Mouse (Mus musculus): ENCODE results near the gene Ptprz1.
"Not testable (repeated sequence)": the region's sequence is repeated elsewhere in the genome, so short reads cannot be mapped to it uniquely, and the experiment has no call there.

Gene Ptprz1

DNA sequence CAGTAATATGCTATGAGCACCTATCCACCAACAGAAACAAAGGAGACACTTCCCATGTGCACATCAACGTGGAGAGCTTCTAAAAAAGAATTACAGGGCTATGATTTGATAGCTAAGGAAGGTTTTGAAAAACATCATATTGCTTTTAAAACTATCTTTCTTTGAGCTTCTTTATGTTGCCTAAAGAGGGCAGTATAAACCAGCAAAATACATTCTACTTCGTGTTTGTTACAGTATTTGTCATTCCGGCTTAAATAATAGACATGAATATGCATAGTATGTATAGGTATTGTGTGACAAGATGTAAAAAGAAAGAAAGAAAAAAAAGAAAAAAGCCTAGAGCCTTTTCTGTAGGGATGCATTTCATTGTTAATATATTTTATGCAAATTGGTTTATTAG lies 127.8 kb downstream of the Ptprz1 start:
- no peak for DNase-seq (ENCODE audit: extremely low read depth, low read depth, low spot score)

DNA sequence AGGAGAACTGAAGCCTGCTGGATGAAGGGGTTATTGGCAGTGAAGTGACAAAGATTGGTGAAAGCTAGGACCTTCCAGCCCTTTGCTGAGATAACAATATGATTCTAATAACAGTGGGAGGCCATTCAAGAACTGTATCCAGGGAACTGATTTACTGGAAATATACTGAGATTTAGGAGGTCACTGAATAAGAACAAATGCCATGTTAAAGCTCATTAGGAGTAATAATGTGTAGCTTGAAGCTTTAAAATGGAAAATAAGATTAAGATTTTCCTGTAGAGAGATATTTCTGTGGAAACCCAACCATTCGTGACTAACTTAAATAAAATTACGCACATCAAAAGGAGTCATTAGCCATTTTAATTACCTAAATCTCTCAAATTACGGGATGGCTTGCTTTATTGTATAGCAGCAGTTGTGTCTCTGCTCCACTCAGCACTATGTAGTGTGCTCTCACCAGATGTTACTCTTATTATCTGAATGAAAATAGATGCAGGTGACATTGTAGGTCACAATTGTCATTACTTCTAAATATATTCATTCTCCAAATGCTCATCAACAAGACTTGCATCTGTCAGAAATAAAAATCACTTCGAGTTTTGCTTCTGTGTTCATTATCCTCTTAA lies 139.8 kb downstream of the Ptprz1 start:
- DNase-seq (ENCODE audit: extremely low read depth, low read depth, low spot score): no peak

DNA sequence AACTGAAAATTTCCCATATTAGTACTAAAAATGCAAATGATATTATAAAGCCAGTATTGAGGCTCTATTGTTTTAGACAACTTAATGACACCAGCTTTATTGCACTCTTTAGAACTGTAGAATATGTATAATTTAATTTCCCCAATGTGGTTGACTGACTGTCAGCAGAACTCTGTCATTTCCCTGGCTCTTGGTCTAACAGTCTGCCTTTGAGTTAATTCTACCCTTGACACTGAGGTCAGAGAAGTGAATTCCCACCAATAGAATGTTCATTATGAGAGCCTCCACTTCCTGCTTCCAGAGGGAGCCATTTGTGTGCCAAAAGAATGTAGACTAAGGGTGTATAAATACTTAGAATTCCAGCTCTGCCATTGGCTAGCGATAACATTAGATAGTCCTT lies 152.9 kb downstream of the Ptprz1 start:
- DNase-seq (ENCODE audit: extremely low read depth, low read depth, low spot score): no peak

DNA sequence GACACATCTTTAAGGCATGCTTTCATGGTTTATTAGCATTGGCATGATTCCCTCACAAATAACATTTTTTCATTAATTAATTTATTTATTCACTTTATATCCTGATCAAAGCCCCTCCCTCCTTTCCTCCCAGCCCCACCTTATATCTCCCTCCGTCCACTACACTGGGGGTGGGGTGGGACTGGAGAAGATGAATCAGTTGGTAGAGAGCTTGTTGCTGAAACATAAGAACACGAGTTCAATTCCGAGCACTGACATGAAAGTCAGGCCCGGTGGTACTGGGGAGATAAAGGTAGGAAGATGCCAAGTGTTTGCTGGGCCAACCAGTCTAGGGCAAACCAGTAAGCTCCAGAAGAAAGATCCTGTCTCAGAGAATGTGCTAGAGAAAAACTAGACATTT lies 173.5 kb downstream of the Ptprz1 start:
- no peak for DNase-seq (ENCODE audit: extremely low read depth, low read depth, low spot score)

DNA sequence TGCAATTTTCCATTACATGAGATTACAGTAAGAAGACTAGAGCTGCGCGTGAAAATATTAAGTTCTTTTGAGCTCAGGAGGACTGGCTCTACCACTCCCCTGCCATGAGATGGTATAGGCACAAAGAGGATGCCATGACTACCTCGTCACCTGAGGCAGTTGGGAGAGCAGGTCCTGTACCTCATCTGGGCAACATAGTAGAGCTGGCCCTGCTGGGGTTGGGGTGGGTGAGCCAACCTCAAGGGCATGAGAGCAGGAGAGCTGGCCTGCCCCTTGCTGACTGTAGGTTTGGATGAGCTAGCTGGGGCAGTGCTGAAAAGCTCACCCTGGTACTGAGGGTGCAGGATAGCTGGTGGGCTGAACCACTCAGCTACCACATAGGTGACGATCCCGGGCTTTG lies 180.4 kb downstream of the Ptprz1 start:
- DNase-seq (ENCODE audit: extremely low read depth, low read depth, low spot score): no peak

DNA sequence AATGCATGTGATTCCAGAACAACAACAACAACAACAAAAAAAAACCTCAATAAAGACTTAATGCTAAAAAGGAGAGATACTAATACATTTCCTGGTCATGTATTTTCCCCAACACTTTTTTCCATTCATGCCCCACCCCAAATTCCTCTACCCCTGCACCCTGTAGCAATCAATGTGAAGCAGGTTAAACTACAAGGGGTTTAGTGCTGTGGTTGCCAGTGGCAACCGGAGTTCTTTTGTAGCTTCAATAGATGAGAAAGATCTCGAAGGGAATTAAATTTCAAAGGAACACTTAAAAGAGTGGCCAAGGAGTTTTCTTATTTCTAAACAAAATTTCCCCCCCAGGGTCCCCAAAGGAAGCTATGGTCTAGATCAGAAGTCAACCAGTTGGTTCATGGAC lies 200.8 kb downstream of the Ptprz1 start:
- no peak for DNase-seq (ENCODE audit: extremely low read depth, low read depth, low spot score)

DNA sequence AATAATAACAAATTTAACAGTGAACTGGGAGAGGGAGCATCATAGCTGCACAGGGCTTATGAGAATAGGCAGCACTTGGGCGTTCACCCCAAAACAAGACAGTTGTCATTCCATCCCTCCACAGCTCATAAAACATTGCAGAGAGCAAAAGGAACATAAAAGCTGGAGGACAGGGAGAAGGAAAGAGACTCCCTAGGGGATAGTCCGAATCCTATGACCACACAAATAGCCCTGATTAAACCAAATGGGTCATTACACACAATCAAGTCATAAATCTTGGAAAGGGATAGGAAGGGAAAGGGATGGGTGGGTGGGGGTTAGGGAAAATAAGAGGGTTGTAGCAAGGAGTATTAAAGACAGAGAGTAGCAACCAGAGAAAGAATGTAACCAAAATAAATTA lies 203.0 kb downstream of the Ptprz1 start:
- no peak for DNase-seq (ENCODE audit: extremely low read depth, low read depth, low spot score)

DNA sequence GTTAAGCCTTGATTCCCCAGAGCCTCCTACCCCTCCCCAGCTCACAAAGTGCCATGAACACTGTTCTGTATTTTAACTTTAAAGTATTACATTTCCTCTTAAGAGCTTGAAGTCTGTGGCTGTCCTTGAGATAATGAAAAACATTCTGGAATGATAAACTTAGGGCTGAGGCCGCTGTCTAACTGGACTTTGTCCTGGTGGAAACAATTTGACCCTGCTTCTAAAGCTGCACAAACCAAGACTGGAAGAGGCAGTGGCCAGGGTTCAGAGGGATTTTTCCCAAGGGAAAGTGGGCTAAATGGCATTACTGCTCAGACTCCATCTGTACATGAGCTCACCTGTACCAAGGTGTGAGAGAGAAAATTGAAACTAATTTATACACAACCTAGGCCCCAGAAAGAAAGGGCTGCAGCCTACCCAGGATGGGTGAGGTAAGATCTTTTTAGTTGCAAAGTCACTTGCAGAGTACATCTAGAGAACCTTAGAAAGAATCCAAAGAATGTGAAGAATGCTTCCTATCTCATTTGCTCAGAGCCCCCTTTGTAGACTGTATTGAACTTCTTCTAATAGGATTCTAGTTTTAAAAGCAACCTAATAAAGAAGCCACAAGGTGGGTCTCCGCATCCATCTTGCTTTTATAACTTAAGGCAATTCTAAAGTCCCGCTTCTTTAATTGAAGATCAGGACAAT lies 204.8 kb downstream of the Ptprz1 start:
- DNase-seq (ENCODE audit: extremely low read depth, low read depth, low spot score): no peak

DNA sequence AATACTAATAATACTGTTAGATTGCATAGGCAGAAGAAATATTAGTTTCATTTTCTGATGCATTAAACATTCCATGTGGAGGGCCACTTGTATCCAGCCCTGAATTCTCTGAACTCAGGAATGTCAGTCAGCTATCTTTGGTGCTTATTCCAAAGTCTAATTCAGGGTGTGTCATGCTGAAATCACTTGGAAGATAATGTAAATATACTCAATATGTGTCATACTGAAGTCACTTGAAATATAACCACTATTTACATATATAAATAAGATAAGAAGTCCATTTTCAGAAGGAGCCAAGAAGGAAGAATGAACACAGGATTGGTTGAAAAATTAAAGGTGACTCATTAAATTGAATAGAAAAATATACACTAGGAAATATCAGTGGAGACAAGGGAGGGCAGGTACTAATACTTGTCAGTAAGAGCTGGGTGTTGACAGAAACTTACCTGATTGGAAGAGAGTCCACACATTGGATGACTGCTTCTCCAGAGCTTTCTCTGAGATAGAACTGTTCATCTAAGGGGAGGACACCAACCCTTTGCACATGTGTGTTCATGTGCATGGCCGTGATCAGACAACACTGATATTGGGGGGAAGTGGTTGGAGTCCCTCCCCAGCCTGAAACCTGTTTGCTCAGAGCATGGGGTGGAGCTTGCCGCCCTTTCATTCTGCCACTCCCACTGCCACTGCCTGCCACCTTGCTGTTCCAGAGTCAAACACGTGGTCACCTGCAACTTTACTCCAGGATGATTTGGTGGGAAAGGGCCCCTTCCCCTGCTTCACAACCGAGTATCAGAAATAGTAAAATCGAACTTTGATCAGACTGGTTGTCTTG lies 209.5 kb downstream of the Ptprz1 start:
- DNase-seq (ENCODE audit: extremely low read depth, low read depth, low spot score): no peak

DNA sequence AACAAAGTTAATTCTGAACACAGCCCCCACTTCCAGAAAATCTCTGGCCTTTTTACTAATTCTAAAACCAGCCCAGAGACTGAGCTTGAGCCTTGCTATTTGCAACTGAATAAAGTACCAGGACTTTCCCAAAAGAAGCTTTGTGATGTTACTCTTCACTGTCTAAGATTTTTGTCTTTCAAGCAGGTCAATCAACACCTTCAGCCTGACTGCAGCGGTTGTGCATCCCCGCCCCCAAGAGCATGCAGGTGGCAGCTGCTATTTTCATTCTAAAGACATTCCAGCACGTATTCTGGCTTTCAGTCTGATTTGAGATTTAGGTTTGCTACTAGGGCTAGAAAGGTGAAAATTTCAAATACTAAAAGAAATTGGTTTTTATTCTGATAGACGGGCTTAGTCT lies 214.0 kb downstream of the Ptprz1 start:
- DNase-seq (ENCODE audit: extremely low read depth, low read depth, low spot score): not testable (repeated sequence)

DNA sequence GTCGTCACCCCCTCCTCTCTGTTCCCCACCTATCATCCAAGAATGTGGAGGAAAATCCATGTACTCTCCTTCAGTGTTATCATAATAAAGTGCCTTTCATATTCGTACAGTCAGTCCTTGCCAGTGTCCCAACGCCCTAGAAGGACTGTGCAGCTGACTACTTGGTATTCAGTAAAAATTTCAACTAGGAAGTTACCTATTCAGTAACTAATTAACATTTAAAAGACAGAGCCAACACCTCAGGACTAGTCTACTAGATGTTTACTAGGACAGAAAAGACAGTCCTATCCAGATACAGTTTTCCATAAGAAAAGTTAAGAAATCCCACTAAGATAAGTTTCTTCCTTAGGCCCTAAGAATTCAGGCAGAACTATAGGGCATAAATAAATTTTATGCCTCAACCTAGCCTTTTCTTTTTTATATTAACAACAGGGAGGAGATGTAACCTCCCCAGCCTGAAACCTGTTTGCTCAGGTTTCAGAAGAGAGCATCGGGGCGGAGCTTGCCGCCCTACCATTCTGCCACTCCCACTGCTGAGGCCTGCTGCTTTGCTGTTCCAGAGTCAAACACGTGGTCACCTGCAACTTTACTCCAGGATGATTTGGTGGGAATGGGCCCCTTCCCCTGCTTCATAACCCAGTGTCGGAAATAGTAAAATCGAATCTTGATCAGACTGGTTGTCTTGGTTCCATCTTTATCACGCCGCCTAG lies 215.2 kb downstream of the Ptprz1 start:
- not testable (repeated sequence) for DNase-seq (ENCODE audit: extremely low read depth, low read depth, low spot score)
